Mouse (Mus musculus) kidney, embryonic 15.5 days (tissue): ENCODE results near the gene Lhfp. TPM values are rescaled to one million over a fixed set of nuclear protein-coding genes. Genes with fewer than 3 reads are reported as not detected.

Experiments
- ATAC-seq: fragments of 200-750 bp; cut with Nextera tagmentation; replicated peaks from 2 replicates; pipeline ENCODE4 v1.8.0; 2017; ENCODE audit warnings: moderate TSS enrichment; ENCODE audit not compliant: low FRiP score
- H3K27ac ChIP-seq: fragments of 300-500 bp; sonication (generic); 2 replicates; pipeline ENCODE4 v1.5.1; 2015; ENCODE audit warnings: mild to moderate bottlenecking, inconsistent platforms
- H3K27me3 ChIP-seq: fragments of 300-500 bp; sonication (generic); 2 replicates; pipeline ENCODE4 v1.6.1; 2015; ENCODE audit warnings: inconsistent platforms
- H3K36me3 ChIP-seq: fragments of 300-500 bp; sonication (generic); 2 replicates; pipeline ENCODE4 v1.6.1; 2015; ENCODE audit warnings: inconsistent platforms
- H3K4me1 ChIP-seq: fragments of 300-500 bp; sonication (generic); 2 replicates; pipeline ENCODE4 v1.6.1; 2015; ENCODE audit warnings: inconsistent platforms
- H3K4me2 ChIP-seq: fragments of 300-500 bp; sonication (generic); 2 replicates; pipeline ENCODE4 v1.6.1; 2015; ENCODE audit warnings: moderate library complexity, mild to moderate bottlenecking, inconsistent platforms
- H3K4me3 ChIP-seq: fragments of 300-500 bp; sonication (generic); replicated peaks from 2 replicates; pipeline ENCODE4 v1.5.1; 2015; ENCODE audit warnings: mild to moderate bottlenecking, inconsistent platforms
- H3K9ac ChIP-seq: fragments of 300-500 bp; sonication (generic); 2 replicates; pipeline ENCODE4 v1.6.1; 2015; ENCODE audit warnings: mild to moderate bottlenecking, inconsistent platforms
- H3K9me3 ChIP-seq: fragments of 300-500 bp; sonication (generic); replicated peaks from 2 replicates; pipeline ENCODE4 v1.6.1; 2016; ENCODE audit warnings: inconsistent platforms
- WGBS: fragments of 180-500 bp; shearing (Covaris S2); methylation state at CpG from one replicate; pipeline ENCODE4 v1.1.7; 2015; ENCODE audit warnings: mixed read lengths; 5-methylcytosine and 5-hydroxymethylcytosine counted together
- polyA plus RNA-seq: library from polyadenylated mRNA; unstranded; fragments of >200 nt; fragmentation: Nextera tagmentation; extraction: Ambion mirVana; gene quantifications from 2 replicates; pipeline ENCODE4 v1.2.1, GENCODE M21; 2015

Lhfp gene
- polyA plus RNA-seq, 1 experiment from 2014 or later, result 113 TPM

DNA sequence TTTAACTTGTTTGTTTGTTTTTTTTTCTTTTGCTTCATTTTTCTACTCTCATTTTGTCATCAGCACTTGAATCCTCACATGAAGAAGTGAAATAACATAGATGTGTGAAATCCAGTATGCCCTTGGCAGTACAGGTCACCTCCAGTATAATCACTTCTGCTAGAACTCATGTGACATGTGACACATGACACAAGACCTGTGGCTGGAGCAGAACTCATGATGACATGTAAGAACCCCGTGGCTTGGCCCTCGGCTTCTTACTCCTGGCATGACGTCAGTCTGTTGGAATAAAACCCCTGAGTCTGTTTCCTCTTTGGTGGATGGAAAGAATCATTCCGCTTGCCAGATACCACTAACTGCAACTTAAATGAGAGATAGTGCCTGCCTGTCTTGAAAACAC, 14.0 kb upstream of the Lhfp start:
- WGBS, result 78% methylated on average over 4 of the region's 4 CpGs
- Histone ChIP-seq H3K4me2 (no peak overlapping the region), H3K27me3 (no peaks in the 10 kb centered on the region; the same call in 1 of the 2 replicates), H3K4me1 (0 out of 2 replicates have a peak, but pooled peaks cover 2% of the 10 kb centered on the region), H3K27ac (no peak overlapping the region), H3K9me3 (no peaks in the 10 kb centered on the region), H3K36me3 (no peaks in the 10 kb centered on the region), H3K9ac (no peak overlapping the region), H3K4me3 (no peak overlapping the region)
- no peak for ATAC-seq

DNA sequence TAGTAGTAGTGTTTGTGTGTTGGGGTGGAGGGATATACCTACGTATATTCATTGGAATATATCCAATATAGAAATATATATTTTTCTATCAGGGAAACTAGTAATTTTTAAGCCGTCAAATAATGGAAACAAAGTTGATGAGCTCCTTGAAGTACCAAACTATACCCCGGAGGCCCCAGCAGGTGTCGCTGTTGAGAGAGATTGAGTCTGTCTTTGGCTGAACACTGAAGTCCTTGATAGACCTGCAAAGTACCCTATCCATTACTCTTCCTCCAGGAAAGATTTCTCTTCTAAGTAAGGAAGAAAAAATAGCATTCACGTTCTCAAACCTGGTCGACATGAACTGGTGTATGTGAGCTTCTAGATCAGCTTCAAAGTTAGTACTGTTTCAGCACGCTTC, 12.3 kb upstream of the Lhfp start:
- 24% methylated on average over 7 of the region's 7 CpGs for WGBS

DNA sequence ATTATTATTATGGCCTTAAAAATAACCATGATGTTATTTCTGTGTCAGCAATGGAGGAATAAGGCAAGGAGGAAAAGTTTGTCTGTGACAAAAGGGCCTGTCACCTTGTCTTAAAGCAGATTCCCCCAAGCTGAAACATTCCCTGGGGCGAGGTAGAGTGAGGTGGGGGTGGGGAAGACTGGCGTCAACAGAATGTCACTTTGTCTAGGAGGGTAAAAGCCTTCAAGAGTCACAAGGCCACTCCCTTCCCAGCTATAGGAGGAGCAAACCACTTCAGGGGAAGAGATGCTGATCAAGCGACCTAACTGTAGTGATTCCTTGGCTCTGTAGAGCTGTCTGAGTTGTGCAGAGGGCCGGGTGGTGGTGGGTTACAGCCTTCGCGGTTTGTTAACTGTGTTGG, 9.7 kb upstream of the Lhfp start:
- H3K4me2 ChIP-seq, result no peak overlapping the region
- H3K4me3 ChIP-seq, result no peak overlapping the region
- H3K36me3 ChIP-seq, result no peaks in the 10 kb centered on the region
- WGBS, result 47% methylated on average over 6 of the region's 6 CpGs
- H3K27ac ChIP-seq, result no peak overlapping the region
- no peak for ATAC-seq
- H3K9me3 ChIP-seq, result no peaks in the 10 kb centered on the region
- H3K27me3 ChIP-seq, result no peaks in the 10 kb centered on the region; the same call in 1 of the 2 replicates
- H3K9ac ChIP-seq, result no peak overlapping the region
- peaks cover 5% of the 10 kb centered on the region; the same call in 1 of the 2 replicates for H3K4me1 ChIP-seq

More for the DNA sequence above, 12.3 kb upstream of the Lhfp start:
- H3K4me2 ChIP-seq, result no peak overlapping the region
- no peaks in the 10 kb centered on the region; the same call in 1 of the 2 replicates for H3K27me3 ChIP-seq
- no peaks in the 10 kb centered on the region for H3K36me3 ChIP-seq
- 0 out of 2 replicates have a peak, but pooled peaks cover 2% of the 10 kb centered on the region for H3K4me1 ChIP-seq
- no peak overlapping the region for H3K4me3 ChIP-seq
- no peak for ATAC-seq
- H3K27ac ChIP-seq, result no peak overlapping the region
- no peak overlapping the region for H3K9ac ChIP-seq
- H3K9me3 ChIP-seq, result no peaks in the 10 kb centered on the region

DNA sequence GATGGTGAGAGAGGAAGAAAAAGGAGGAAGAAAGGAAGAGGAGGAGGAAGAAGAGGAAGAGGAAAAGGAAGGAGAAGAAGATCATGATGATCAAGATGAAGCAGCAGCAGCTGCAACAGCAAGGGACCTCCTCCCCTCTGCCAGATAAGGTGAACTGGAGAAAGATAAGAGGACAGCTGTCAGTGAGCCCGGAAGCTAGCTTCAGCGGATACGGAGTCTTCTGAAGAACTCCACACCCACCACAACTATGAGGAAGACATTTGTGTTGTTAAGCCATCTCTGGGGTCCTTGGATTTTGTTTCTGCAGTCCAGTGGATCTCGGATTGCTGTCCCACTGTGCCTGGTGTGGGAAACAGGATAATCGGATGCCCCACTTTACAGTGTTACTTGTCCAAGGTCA, 8.9 kb upstream of the Lhfp start:
- 63% methylated on average over 5 of the region's 5 CpGs for WGBS
- H3K4me2 ChIP-seq, result no peak overlapping the region
- H3K4me3 ChIP-seq, result no peak overlapping the region
- H3K4me1 ChIP-seq, result peaks cover 5% of the 10 kb centered on the region; the same call in 1 of the 2 replicates
- no peaks in the 10 kb centered on the region for H3K36me3 ChIP-seq
- no peaks in the 10 kb centered on the region; the same call in 1 of the 2 replicates for H3K27me3 ChIP-seq
- ATAC-seq, result no peak
- H3K9me3 ChIP-seq, result no peaks in the 10 kb centered on the region
- H3K9ac ChIP-seq, result no peak overlapping the region
- no peak overlapping the region for H3K27ac ChIP-seq

DNA sequence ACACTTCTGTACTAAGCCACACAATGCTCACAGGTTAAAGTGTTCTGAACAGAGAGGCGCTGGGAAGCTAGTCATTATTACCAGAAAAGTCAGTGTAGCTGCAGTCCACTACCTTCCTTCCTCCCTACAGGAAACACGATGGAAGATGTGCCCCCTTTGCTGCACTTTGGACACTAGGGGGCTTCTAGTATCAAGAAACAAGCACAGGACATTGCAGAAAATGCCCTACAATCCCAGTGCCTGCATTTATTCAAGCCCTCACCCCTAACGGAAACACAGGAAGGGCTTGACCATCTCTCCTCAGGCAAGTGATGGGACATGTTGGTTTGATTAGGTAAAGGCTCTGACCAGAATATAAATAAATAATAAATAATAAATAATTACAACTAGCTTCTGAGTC, 7.9 kb upstream of the Lhfp start:
- Histone ChIP-seq H3K4me2 (no peak overlapping the region), H3K9ac (no peak overlapping the region), H3K4me1 (peaks cover 5% of the 10 kb centered on the region; the same call in 1 of the 2 replicates), H3K27me3 (no peaks in the 10 kb centered on the region; the same call in 1 of the 2 replicates), H3K27ac (no peak overlapping the region), H3K36me3 (no peaks in the 10 kb centered on the region), H3K4me3 (no peak overlapping the region), H3K9me3 (no peaks in the 10 kb centered on the region)
- 24% methylated on average over 3 of the region's 3 CpGs for WGBS
- no peak for ATAC-seq

DNA sequence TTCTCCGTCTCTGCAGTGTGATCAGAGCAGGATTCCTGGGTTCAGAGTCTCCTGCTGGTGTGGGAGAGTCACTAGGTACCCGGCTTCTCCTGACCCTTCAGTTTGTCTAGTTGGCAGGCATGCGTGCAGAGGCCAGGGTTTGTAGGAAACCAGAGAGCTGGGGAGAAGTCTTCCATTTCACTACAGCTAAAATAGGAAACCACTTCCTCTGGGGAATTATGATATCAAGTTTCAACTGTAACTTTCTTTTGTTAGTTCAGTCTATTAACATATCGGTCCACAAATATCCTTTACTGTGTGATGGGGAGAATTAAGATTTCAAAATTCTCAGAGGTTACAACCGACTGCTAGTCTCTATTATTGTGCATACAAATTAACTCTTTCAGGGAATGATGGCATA, 5.3 kb upstream of the Lhfp start:
- H3K27ac ChIP-seq, result no peak overlapping the region
- H3K9me3 ChIP-seq, result no peaks in the 10 kb centered on the region
- no peak overlapping the region for H3K9ac ChIP-seq
- no peaks in the 10 kb centered on the region for H3K36me3 ChIP-seq
- no peak overlapping the region for H3K4me2 ChIP-seq
- no peak for ATAC-seq
- peaks cover 2% of the 10 kb centered on the region; the same call in 1 of the 2 replicates for H3K27me3 ChIP-seq
- peaks cover 9% of the 10 kb centered on the region for H3K4me1 ChIP-seq
- no peak overlapping the region for H3K4me3 ChIP-seq
- WGBS, result 38% methylated on average over 5 of the region's 5 CpGs

DNA sequence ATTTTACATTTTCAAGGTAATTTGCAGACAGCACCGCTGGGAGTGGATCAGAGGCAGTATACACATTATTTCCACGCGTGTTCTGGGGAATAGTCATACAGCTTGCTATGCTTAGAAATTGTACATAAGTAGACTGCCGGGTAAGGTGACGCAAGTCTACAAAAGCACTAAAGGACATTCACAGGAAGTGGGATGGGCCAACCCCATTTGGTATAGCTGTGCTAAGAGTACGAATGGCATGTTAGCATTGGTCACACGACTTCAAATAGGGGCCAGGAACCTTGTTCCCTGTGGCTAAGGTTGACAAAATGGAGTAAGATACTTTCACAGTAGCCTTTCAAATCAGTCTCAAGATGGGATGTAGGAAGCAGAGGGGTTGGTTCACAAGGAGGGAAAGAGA, 4.4 kb upstream of the Lhfp start:
- no peak overlapping the region for H3K4me3 ChIP-seq
- H3K4me1 ChIP-seq, result peaks cover 12% of the 10 kb centered on the region
- H3K4me2 ChIP-seq, result no peak overlapping the region
- 80% methylated on average over 7 of the region's 7 CpGs for WGBS
- no peaks in the 10 kb centered on the region for H3K9me3 ChIP-seq
- H3K27ac ChIP-seq, result no peak overlapping the region
- H3K36me3 ChIP-seq, result no peaks in the 10 kb centered on the region
- no peak overlapping the region for H3K9ac ChIP-seq
- peaks cover 2% of the 10 kb centered on the region; the same call in 1 of the 2 replicates for H3K27me3 ChIP-seq
- ATAC-seq, result no peak

DNA sequence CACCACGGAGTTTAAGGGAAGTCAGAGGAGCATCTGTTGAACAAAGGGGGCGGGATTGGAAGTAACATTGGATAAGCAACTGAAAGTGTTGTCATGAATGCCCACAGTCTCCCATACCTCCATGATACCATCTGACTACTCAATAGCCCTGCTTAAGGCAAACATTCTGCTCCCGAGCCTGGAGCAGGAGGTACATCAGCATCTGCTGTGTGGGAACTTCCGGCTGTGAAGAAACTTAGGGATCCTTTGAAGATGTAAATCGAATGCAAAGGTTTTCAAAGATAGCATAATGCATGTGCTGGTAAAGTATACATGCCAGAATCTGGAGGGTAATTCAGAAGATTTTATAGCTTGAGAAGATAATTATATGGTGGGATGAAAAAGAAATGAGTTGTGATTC, 2.4 kb upstream of the Lhfp start:
- Histone ChIP-seq H3K9me3 (no peaks in the 10 kb centered on the region), H3K4me2 (no peak overlapping the region), H3K4me3 (no peak overlapping the region), H3K27ac (no peak overlapping the region), H3K27me3 (peaks cover 2% of the 10 kb centered on the region; the same call in 1 of the 2 replicates), H3K4me1 (peaks cover 25% of the 10 kb centered on the region), H3K36me3 (no peaks in the 10 kb centered on the region), H3K9ac (no peak overlapping the region)
- no peak for ATAC-seq
- 72% methylated on average over 5 of the region's 5 CpGs for WGBS

DNA sequence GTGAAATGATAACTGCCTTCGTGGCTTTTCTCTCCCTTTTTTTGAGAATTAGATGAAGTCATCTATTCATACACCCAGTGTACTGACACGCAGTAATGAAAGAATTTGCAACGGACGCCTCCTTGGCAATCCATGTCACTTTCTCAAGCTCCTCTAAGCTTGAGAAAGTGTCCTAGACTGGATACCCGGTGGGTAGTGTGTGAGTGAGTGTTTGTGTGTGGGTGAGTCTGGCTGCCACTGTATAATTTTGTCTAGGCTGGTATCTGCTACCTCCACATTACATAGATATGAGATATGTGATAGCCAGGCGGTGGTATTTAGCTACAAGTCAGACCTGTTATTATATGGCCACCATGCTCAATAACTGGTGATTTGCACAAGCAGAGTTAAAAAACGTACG, 1.6 kb upstream of the Lhfp start:
- Histone ChIP-seq H3K4me2 (no peak overlapping the region), H3K4me3 (no peak overlapping the region), H3K36me3 (no peaks in the 10 kb centered on the region), H3K27ac (no peak overlapping the region), H3K27me3 (peaks cover 2% of the 10 kb centered on the region; the same call in 1 of the 2 replicates), H3K9me3 (no peaks in the 10 kb centered on the region), H3K4me1 (peaks cover 31% of the 10 kb centered on the region), H3K9ac (no peak overlapping the region)
- WGBS, result 84% methylated on average over 8 of the region's 8 CpGs
- no peak for ATAC-seq

DNA sequence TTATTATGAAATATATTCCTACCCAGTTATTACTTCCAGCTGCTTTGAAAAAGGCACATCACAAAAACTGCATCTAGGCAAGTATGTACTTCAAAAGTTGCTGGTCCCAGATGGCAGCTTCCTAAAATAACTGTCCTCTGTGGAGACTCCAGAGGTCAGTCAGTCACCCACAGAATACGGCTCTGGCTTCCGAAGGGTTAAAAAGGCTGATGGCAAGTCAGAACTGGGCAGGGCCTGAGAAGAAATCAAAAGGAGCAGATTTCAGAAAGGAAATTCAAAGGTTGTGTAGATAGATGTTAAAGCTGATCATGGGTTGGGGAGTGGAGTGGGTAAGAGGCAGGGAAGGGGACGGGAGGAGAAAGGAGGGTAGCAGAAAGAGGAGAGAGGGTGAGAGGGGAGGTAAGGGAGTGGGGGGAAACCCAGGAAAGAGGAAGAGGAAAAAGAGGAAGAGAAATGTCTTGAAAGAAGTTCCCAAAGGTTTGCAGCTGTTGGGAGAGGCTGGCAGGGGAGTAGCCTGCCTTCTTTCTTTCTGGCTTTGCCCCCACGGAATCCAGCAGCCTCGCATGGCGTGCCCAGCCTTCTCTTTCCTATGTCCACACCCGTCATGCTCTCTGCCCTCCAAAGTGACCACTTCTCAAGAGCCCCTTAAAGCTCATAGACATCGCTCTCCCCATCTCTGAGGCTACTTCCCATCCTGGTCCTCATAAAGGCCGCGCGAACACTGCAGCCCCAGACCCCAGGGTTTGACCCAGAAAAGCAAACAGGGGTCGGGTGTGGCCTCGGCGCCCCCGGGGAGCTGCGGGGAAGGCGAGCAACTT, 526 bp upstream of the Lhfp start:
- peaks cover 33% of the 10 kb centered on the region for H3K4me1 ChIP-seq
- H3K4me2 ChIP-seq, result peak overlapping the region; percentile 94
- H3K4me3 ChIP-seq, result peak overlapping the region; percentile 75
- peak; percentile 72 for ATAC-seq
- H3K27ac ChIP-seq, result peak overlapping the region; percentile 72
- WGBS, result 4% methylated on average over 17 of the region's 17 CpGs
- peaks cover 2% of the 10 kb centered on the region; the same call in 1 of the 2 replicates for H3K27me3 ChIP-seq
- no peaks in the 10 kb centered on the region for H3K36me3 ChIP-seq
- H3K9ac ChIP-seq, result peak overlapping the region; percentile 59
- no peaks in the 10 kb centered on the region for H3K9me3 ChIP-seq

DNA sequence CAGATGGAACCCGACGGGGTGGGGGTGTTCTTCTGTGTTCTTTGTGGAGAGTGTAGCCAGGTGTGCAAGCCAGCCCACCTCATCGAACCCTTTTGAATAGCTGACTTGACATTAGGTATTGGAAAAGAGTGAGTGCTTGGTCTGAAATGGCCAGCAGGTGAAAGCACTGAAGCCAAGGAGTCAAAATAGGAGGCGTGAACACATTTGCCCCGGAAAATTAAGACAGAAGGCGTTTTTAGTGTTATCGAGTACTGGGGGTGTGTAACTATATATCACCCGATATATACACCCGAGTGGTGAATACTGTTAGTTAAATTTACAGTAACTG, 876 bp downstream of the Lhfp start:
- peak overlapping the region; percentile 72 for H3K27ac ChIP-seq
- H3K4me3 ChIP-seq, result peak overlapping the region; percentile 75
- peak overlapping the region; percentile 94 for H3K4me2 ChIP-seq
- peak overlapping the region; percentile 59 for H3K9ac ChIP-seq
- peaks cover 2% of the 10 kb centered on the region; the same call in 1 of the 2 replicates for H3K27me3 ChIP-seq
- no peak for ATAC-seq
- H3K9me3 ChIP-seq, result no peaks in the 10 kb centered on the region
- peaks cover 31% of the 10 kb centered on the region for H3K4me1 ChIP-seq
- no peaks in the 10 kb centered on the region for H3K36me3 ChIP-seq
- WGBS, result 15% methylated on average over 9 of the region's 9 CpGs

DNA sequence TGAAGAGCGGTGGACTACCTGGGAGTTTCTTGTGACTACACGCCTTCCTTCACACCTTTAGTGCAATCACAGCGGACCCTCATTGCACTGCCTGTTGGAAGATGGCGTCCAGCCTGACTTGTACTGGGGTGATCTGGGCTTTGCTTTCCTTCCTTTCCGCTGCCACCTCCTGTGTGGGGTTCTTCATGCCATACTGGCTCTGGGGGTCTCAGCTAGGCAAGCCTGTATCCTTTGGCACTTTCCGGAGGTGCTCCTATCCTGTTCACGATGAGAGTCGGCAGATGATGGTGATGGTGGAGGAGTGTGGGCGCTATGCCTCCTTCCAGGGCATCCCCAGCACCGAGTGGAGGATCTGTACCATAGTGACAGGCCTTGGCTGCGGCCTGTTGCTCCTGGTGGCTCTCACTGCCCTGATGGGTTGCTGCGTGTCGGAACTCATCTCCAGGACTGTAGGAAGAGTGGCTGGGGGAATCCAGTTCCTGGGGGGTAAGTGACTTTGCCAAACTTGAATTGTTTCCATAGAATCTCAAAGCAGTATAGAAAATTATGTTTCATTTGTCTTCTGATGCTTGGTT, 2.0 kb downstream of the Lhfp start:
- peak overlapping the region; percentile 75 for H3K4me3 ChIP-seq
- H3K4me1 ChIP-seq, result peaks cover 31% of the 10 kb centered on the region
- no peak for ATAC-seq
- peak overlapping the region; percentile 94 for H3K4me2 ChIP-seq
- H3K9ac ChIP-seq, result peak overlapping the region; percentile 8; the same call in 1 of the 2 replicates
- peaks cover 2% of the 10 kb centered on the region; the same call in 1 of the 2 replicates for H3K27me3 ChIP-seq
- no peaks in the 10 kb centered on the region for H3K36me3 ChIP-seq
- 90% methylated on average over 13 of the region's 13 CpGs for WGBS
- no peaks in the 10 kb centered on the region for H3K9me3 ChIP-seq
- H3K27ac ChIP-seq, result no peak overlapping the region
